Mouse (Mus musculus) kidney, postnatal 0 days (tissue): Measurements from ENCODE around the gene Gpr180. TPM values are rescaled to one million over a fixed set of nuclear protein-coding genes. Genes with fewer than 3 reads are reported as not detected.

Source experiments
- ATAC-seq: fragments of 200-750 bp; cut with Nextera tagmentation; replicated peaks from 2 replicates; pipeline ENCODE4 v1.8.0; 2017; ENCODE audit warnings: low read depth, moderate number of reproducible peaks, moderate TSS enrichment, moderate library complexity; ENCODE audit not compliant: low FRiP score
- DNase-seq: peaks from one replicate; pipeline ENCODE4 v3.0.0-alpha.2; 2016; ENCODE audit warnings: low spot score
- H3K27ac ChIP-seq: fragments of 300-500 bp; sonication (generic); 2 replicates; pipeline ENCODE4 v1.5.1; 2014; ENCODE audit warnings: mild to moderate bottlenecking
- H3K27me3 ChIP-seq: fragments of 300-500 bp; sonication (generic); 2 replicates; pipeline ENCODE4 v1.6.1; 2014; ENCODE audit warnings: low read length, mixed read lengths; ENCODE audit not compliant: insufficient read depth
- H3K36me3 ChIP-seq: fragments of 300-500 bp; sonication (generic); 2 replicates; pipeline ENCODE4 v1.6.1; 2014; ENCODE audit warnings: low read length, mixed read lengths; ENCODE audit not compliant: insufficient read depth
- H3K4me1 ChIP-seq: fragments of 300-500 bp; sonication (generic); replicated peaks from 2 replicates; pipeline ENCODE4 v1.6.1; 2014; ENCODE audit warnings: antibody characterized with exemption, low read length, mixed read lengths; ENCODE audit not compliant: insufficient read depth
- H3K4me2 ChIP-seq: fragments of 300-500 bp; sonication (generic); 2 replicates; pipeline ENCODE4 v1.6.1; 2014; ENCODE audit warnings: mild to moderate bottlenecking, low read length, moderate library complexity, mixed read lengths
- H3K4me3 ChIP-seq: fragments of 300-500 bp; sonication (generic); replicated peaks from 2 replicates; pipeline ENCODE4 v1.5.1; 2014; ENCODE audit warnings: low read depth, low read length
- H3K9ac ChIP-seq: fragments of 300-500 bp; sonication (generic); 2 replicates; pipeline ENCODE4 v1.6.1; 2014; ENCODE audit warnings: low read depth, low read length
- H3K9me3 ChIP-seq: fragments of 300-500 bp; sonication (generic); replicated peaks from 2 replicates; pipeline ENCODE4 v1.6.1; 2016; ENCODE audit warnings: low read length, inconsistent platforms, mixed read lengths
- CTCF ChIP-seq: IDR thresholded peaks from 2 replicates; pipeline ENCODE4 v1.5.1; 2016; ENCODE audit warnings: antibody characterized with exemption, low read depth, mild to moderate bottlenecking, moderate library complexity
- WGBS: fragments of 180-500 bp; shearing (Covaris S2); extraction: QIAGEN DNeasy Blood & Tissue Kit; methylation state at CpG from one replicate; pipeline ENCODE4 v1.1.7; 2014; 5-methylcytosine and 5-hydroxymethylcytosine counted together
- polyA plus RNA-seq: library from polyadenylated mRNA; unstranded; fragments of >200 nt; fragmentation: Nextera tagmentation; extraction: Ambion mirVana; gene quantifications from 2 replicates; pipeline ENCODE4 v1.2.1, GENCODE M21; 2015

Gpr180 gene
- 51.1 and 52.8 TPM in 2 replicates for polyA plus RNA-seq

DNA sequence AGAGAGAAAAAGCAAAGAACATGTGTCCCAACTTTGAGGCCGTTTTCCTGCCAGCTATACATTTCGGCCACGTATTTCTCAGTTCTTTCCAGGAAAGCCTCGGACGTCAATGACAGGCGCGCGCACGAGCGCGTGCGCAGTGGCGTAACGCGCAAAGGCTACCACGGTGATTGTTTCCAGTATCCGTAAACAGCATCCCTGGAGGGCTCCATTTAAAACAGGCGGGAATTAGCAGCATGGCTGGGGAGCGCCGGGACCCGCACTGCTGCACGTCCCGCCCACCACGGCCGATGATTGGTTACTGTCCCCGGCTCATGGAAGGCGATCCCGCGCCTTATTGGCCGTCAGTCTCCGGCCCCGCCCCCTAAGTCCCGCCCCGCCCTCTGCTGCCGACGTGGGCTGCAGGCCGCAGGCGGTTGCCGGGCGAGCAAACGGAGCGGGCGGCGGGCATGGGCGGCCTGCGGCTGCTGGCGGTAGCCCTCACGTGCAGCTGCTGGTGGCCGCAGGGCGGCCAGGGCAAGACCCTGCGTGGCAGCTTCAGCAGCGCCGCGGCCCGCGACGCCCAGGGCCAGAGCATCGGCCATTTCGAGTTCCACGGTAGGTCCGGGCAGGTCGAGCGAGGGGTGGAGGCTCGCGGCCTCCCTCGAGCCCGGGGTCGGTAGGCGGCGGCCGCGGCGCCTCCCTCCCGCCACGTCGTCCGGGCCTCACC is at the start of gene Gpr180:
TSS of gene Gpr180 (plus strand) at position 415 of the 709 bp plus-strand sequence.
- peak; percentile 99 for DNase-seq
- peak within 1 kb of the TSS; percentile 83 for H3K9ac ChIP-seq
- H3K27me3 ChIP-seq, result no peaks in the 10 kb centered on the region
- peak within 1 kb of the TSS; percentile 38 for H3K27ac ChIP-seq
- H3K4me1 ChIP-seq, result 0 out of 2 replicates have a peak, but pooled peaks cover 6% of the 10 kb centered on the region
- under 1% methylated on average over 76 of the region's 77 CpGs for WGBS
- peaks cover 15% of the 10 kb centered on the region; the same call in 1 of the 2 replicates for H3K36me3 ChIP-seq
- TF ChIP-seq CTCF, result no peak
- ATAC-seq, result peak; percentile 96
- peak within 1 kb of the TSS; percentile 94 for H3K4me2 ChIP-seq
- no peaks in the 10 kb centered on the region for H3K9me3 ChIP-seq
- peak within 1 kb of the TSS; percentile 72 for H3K4me3 ChIP-seq

DNA sequence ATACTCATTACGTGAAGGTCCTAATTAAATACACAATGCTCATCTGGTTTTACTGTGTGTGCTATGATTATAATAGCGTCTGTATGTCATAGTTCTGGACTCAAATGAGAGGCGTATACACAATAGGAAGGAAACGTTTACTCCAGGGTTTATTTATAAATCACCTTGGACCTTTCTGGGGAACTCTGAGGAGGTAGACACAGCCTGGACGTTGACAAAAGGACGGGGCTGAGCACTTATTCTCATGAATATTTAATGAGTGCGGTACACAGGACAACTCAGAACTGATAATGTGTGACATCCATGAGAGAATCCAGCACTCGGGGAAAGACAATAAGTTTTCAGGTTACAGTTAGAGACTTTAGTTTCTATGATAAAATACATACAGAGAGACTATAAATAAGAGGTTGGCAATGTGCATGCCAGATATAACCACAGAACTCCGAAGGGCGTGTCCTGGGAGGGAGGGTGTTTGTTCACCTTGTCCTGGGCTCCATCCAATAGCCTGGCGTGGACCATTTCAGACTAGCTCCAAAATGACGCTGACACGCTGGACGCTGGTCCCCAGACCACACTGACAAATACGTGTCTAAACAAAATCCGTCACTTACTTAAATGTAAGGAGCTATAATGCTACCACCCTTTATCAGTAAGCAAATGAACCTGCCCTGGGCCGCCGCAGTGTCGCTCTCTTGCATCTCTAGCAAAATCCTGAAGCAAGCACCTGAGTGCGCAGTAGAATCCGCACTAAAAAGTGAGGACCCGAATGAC is 48.3 kb upstream of the Gpr180 start:
- WGBS, result 9% methylated on average over 22 of the region's 22 CpGs
- Histone ChIP-seq H3K4me1 (no peaks in the 10 kb centered on the region), H3K36me3 (no peaks in the 10 kb centered on the region), H3K9ac (peak overlapping the region; percentile 58), H3K4me3 (peak overlapping the region; percentile 73), H3K27me3 (no peaks in the 10 kb centered on the region), H3K27ac (peak overlapping the region; percentile 78), H3K9me3 (no peaks in the 10 kb centered on the region), H3K4me2 (peak overlapping the region; percentile 68)
- DNase-seq, result peak; percentile 42
- ATAC-seq, result peak; percentile 63; the same call in 1 of the 2 replicates
- TF ChIP-seq CTCF, result no peak

DNA sequence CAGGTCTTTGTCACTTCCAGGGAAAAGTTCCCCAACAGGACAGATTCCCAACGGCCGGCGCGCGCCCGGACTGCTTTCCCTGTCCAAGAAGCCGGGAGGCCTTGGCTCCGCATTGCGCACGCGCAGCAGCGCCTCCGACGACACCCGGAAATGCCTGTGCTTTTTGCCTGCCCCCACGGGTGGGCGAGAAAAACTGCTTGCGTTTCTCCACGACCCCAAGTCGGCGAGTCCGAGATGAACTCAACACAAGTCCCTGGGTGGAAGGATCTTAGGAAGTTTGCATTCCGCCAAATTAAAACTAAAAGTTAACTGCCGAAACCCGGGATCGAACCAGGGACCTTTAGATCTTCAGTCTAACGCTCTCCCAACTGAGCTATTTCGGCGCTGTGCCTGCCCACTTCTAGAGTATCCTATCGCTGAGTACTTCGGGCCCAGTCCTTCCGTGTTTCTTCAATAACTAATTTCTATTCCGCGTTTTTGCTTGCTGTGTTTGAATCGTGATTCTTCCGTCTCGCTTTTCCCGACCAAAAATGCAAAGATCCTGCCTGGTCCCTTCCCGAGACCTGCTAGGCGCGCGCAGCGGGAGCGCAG is 47.6 kb upstream of the Gpr180 start:
- Histone ChIP-seq H3K9ac (peak overlapping the region; percentile 58), H3K27ac (peak overlapping the region; percentile 78), H3K4me1 (no peaks in the 10 kb centered on the region), H3K27me3 (no peaks in the 10 kb centered on the region), H3K36me3 (no peaks in the 10 kb centered on the region), H3K4me3 (peak overlapping the region; percentile 73), H3K4me2 (peak overlapping the region; percentile 68), H3K9me3 (no peaks in the 10 kb centered on the region)
- ATAC-seq (peak; percentile 88), DNase-seq (peak; percentile 90)
- no peak for TF ChIP-seq CTCF
- WGBS, result 1% methylated on average over 44 of the region's 44 CpGs

DNA sequence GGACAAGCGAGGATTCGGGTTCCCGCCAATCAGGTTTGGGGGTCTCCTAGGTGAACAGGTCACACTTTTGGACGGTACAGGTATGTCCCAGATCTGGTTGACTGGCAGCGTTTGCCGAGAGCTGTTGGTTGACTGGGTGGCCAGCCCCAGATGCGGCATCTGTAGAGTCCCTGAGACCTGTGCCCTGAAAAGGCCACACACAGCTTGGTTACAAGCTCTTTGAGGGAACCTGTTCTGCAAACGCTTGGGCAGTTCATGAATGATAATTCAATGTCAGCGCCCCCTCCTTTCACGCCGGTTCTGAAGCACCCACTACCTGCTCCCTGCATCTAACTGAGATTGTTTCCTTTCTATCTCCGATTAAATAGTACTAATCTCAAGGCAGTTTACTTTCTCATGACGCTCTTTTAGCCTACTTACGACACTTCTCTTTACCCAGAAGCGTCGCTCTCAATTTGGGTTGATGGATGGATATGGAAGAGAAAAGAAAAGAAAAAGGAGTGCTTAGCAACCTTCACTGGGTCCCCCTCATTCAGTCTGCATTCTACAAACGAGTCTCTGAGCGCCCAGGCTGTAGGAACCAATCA is 47.1 kb upstream of the Gpr180 start:
- peak overlapping the region; percentile 73 for H3K4me3 ChIP-seq
- TF ChIP-seq CTCF, result no peak
- H3K9ac ChIP-seq, result peak overlapping the region; percentile 58
- H3K4me1 ChIP-seq, result no peaks in the 10 kb centered on the region
- no peaks in the 10 kb centered on the region for H3K9me3 ChIP-seq
- no peaks in the 10 kb centered on the region for H3K27me3 ChIP-seq
- H3K4me2 ChIP-seq, result peak overlapping the region; percentile 68
- 2% methylated on average over 18 of the region's 18 CpGs for WGBS
- H3K27ac ChIP-seq, result no peak overlapping the region
- ATAC-seq (peak; percentile 38; the same call in 1 of the 2 replicates), DNase-seq (peak; percentile 54)
- no peaks in the 10 kb centered on the region for H3K36me3 ChIP-seq

DNA sequence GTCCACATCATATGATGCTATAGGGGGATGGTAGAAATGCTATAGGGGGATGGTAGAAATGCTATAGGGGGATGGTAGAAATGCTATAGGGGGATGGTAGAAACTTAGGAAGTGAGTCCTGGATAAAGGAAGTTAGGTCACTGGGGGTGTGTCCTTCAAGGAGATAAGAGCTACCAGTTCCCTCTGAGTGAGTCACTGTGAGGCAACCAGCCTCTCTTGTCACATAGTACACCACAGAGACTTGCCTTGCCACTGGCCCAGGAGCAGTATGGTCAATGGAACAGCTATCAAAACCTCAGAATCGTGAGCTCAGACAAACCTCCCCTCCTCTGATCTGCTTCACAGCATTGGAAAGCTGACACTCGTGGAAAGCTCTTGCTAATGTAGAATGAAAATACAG is 38.7 kb upstream of the Gpr180 start:
- H3K36me3 ChIP-seq, result no peaks in the 10 kb centered on the region
- H3K27me3 ChIP-seq, result no peaks in the 10 kb centered on the region
- DNase-seq (no peak), ATAC-seq (no peak)
- WGBS, result 55% methylated on average over 2 of the region's 2 CpGs
- no peak overlapping the region for H3K4me2 ChIP-seq
- no peaks in the 10 kb centered on the region for H3K9me3 ChIP-seq
- H3K4me3 ChIP-seq, result no peak overlapping the region
- TF ChIP-seq CTCF, result no peak
- H3K9ac ChIP-seq, result no peak overlapping the region
- H3K4me1 ChIP-seq, result no peaks in the 10 kb centered on the region
- H3K27ac ChIP-seq, result no peak overlapping the region
